ENCODE assay signal across 22 mouse cellular contexts in the genomic region with DNA sequence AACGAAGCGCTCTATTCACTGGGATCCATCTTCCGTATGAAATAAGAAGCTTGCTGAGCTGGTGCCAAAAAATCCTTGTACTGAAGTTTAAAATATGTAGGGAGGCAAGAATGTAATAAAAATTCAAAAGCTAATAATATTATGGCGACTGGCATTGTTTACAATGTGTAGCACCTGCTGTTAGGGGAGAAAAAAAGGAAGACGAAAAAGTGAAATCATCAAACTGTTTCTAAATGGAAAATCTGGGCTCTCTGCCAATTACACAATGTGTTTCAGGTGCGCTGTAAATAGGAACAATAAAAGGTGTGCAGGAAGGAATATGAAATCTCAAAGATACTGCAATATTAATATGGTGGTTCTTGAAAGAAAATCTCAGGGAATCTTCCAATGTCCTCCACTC.
DNase-seq lines count a peak whose midpoint lies in the region; ATAC-seq and TF ChIP-seq lines count a peak whose summit lies in the region.
"Had no signal": no experiment of that assay in that cellular context is flagged by ENCODE, and none has a peak within 500 bp of the region (broad histone marks: within the 10 kb centered on the region; RNA-seq: fewer than 3 reads in every experiment).

No protein-coding gene starts in this region.

- intact Hi-C loops in left cerebral cortex, postnatal 14 days (cut with DNase I) = no loop called here

- no peak overlapping the region for H3K9ac ChIP-seq in forebrain, postnatal 0 days
- no peak overlapping the region for H3K9ac ChIP-seq in forebrain, embryonic 13.5 days
- no peak overlapping the region for H3K9ac ChIP-seq in midbrain, embryonic 13.5 days (replicated peaks)
- no peak overlapping the region for H3K9ac ChIP-seq in limb, embryonic 14.5 days (ENCODE audit: low read depth, low read length, severe bottlenecking)
- H3K9ac ChIP-seq in neural tube, embryonic 14.5 days (replicated peaks; ENCODE audit: low read depth, low read length) = no peak overlapping the region
- H3K9ac ChIP-seq: heart, embryonic 13.5 days; liver, embryonic 13.5 days had no signal

- 37% methylated on average over 6 of the region's 6 CpGs for WGBS in forebrain, postnatal 0 days
- WGBS in forebrain, embryonic 13.5 days = 58% methylated on average over 6 of the region's 6 CpGs
- 70% methylated on average over 6 of the region's 6 CpGs for WGBS in midbrain, embryonic 13.5 days
- WGBS in midbrain, embryonic 10.5 days = 93% methylated on average over 6 of the region's 6 CpGs
- WGBS in limb, embryonic 14.5 days = 22% methylated on average over 6 of the region's 6 CpGs
- WGBS in neural tube, embryonic 14.5 days = 54% methylated on average over 6 of the region's 6 CpGs

- H3K36me3 ChIP-seq in forebrain, postnatal 0 days (ENCODE audit: insufficient read depth) = no peaks in the 10 kb centered on the region
- H3K36me3 ChIP-seq in forebrain, embryonic 13.5 days (ENCODE audit: poor library complexity, severe bottlenecking) = no peaks in the 10 kb centered on the region
- no peaks in the 10 kb centered on the region for H3K36me3 ChIP-seq in midbrain, embryonic 13.5 days
- H3K36me3 ChIP-seq in midbrain, embryonic 10.5 days = no peaks in the 10 kb centered on the region
- H3K36me3 ChIP-seq in limb, embryonic 14.5 days (ENCODE audit: control insufficient read depth, insufficient read depth, low read length) = no peaks in the 10 kb centered on the region
- H3K36me3 ChIP-seq in neural tube, embryonic 14.5 days (ENCODE audit: control insufficient read depth, insufficient read depth, low read length) = no peaks in the 10 kb centered on the region
- H3K36me3 ChIP-seq: heart, embryonic 13.5 days; liver, embryonic 13.5 days had no signal

- H3K4me1 ChIP-seq in forebrain, postnatal 0 days (ENCODE audit: insufficient read depth) = peaks cover 14% of the 10 kb centered on the region; the same call in 1 of the 2 replicates
- H3K4me1 ChIP-seq in forebrain, embryonic 13.5 days = peaks cover 33% of the 10 kb centered on the region
- peaks cover 40% of the 10 kb centered on the region for H3K4me1 ChIP-seq in midbrain, embryonic 13.5 days (replicated peaks)
- H3K4me1 ChIP-seq in midbrain, embryonic 10.5 days = peaks cover 17% of the 10 kb centered on the region
- peaks cover 17% of the 10 kb centered on the region for H3K4me1 ChIP-seq in limb, embryonic 14.5 days (ENCODE audit: control insufficient read depth, insufficient read depth, low read length)
- H3K4me1 ChIP-seq in neural tube, embryonic 14.5 days (ENCODE audit: control insufficient read depth, insufficient read depth, low read length) = peaks cover 12% of the 10 kb centered on the region; the same call in 1 of the 2 replicates
- H3K4me1 ChIP-seq: heart, embryonic 13.5 days; liver, embryonic 13.5 days had no signal

- no peaks in the 10 kb centered on the region for H3K9me3 ChIP-seq in forebrain, postnatal 0 days (ENCODE audit: low read length)
- no peaks in the 10 kb centered on the region for H3K9me3 ChIP-seq in forebrain, embryonic 13.5 days (replicated peaks)
- H3K9me3 ChIP-seq in midbrain, embryonic 13.5 days = no peaks in the 10 kb centered on the region
- H3K9me3 ChIP-seq in midbrain, embryonic 10.5 days (replicated peaks) = no peaks in the 10 kb centered on the region
- no peaks in the 10 kb centered on the region for H3K9me3 ChIP-seq in limb, embryonic 14.5 days (ENCODE audit: control insufficient read depth, low read length)
- no peaks in the 10 kb centered on the region for H3K9me3 ChIP-seq in neural tube, embryonic 14.5 days (ENCODE audit: control insufficient read depth, low read length)
- H3K9me3 ChIP-seq: heart, embryonic 13.5 days; liver, embryonic 13.5 days had no signal

- no peak overlapping the region for H3K4me3 ChIP-seq in forebrain, postnatal 0 days (ENCODE audit: low read depth, low read length)
- H3K4me3 ChIP-seq in forebrain, embryonic 13.5 days = no peak overlapping the region
- no peak overlapping the region for H3K4me3 ChIP-seq in midbrain, embryonic 13.5 days (replicated peaks)
- no peak overlapping the region for H3K4me3 ChIP-seq in midbrain, embryonic 10.5 days
- H3K4me3 ChIP-seq in limb, embryonic 14.5 days (replicated peaks; ENCODE audit: low read length) = no peak overlapping the region
- no peak overlapping the region for H3K4me3 ChIP-seq in neural tube, embryonic 14.5 days (ENCODE audit: low read depth, low read length)
- H3K4me3 ChIP-seq: heart, adult 2 months; heart, embryonic 13.5 days; liver, embryonic 13.5 days had no signal

- TF ChIP-seq POLR2A in limb, embryonic 14.5 days (IDR thresholded peaks at IDR 0.05; ENCODE audit: borderline replicate concordance, extremely low read depth, insufficient read depth, insufficient read length) = no peak

- H3K4me2 ChIP-seq in forebrain, postnatal 0 days (ENCODE audit: low read depth) = no peak overlapping the region
- no peak overlapping the region for H3K4me2 ChIP-seq in forebrain, embryonic 13.5 days
- no peak overlapping the region for H3K4me2 ChIP-seq in midbrain, embryonic 13.5 days (replicated peaks)
- peak overlapping the region; percentile 23; the same call in 1 of the 2 replicates for H3K4me2 ChIP-seq in limb, embryonic 14.5 days (replicated peaks; ENCODE audit: low read depth, low read length, severe bottlenecking)
- H3K4me2 ChIP-seq in neural tube, embryonic 14.5 days (ENCODE audit: low read depth, low read length) = no peak overlapping the region
- H3K4me2 ChIP-seq: heart, embryonic 13.5 days; liver, embryonic 13.5 days had no signal

- DNase-seq in forebrain, postnatal 0 days = peak; percentile 56
- no peak for DNase-seq in midbrain, embryonic 10.5 days (ENCODE audit: low spot score)
- peak; percentile 42 for DNase-seq in limb, embryonic 14.5 days (ENCODE audit: low spot score)
- DNase-seq in left cerebral cortex, postnatal 14 days (ENCODE audit: low spot score in 2 of 2) = no peak
- DNase-seq: adrenal gland, adult 8-10 months; gastrocnemius, postnatal 36 days; heart, adult 2 months; heart, postnatal 14 days; kidney, adult 18-20 months; kidney, postnatal 4 days; layer of hippocampus, adult 9-11 months; liver, embryonic 13.5 days; lung, adult 2 months; lung, postnatal 14 days; right cerebral cortex, postnatal 25 days; spleen, adult 18-20 months had no signal

- TF ChIP-seq CTCF in forebrain, postnatal 0 days (IDR thresholded peaks at IDR 0.05; ENCODE audit: low read depth) = no peak

- peak overlapping the region; percentile 72 for H3K27ac ChIP-seq in forebrain, postnatal 0 days (ENCODE audit: low read depth, low read length)
- H3K27ac ChIP-seq in forebrain, embryonic 13.5 days = no peak overlapping the region
- 0 out of 2 replicates have a peak overlapping the region, but pooled peaks have one; percentile 72 for H3K27ac ChIP-seq in midbrain, embryonic 13.5 days
- no peak overlapping the region for H3K27ac ChIP-seq in midbrain, embryonic 10.5 days (replicated peaks)
- no peak overlapping the region for H3K27ac ChIP-seq in limb, embryonic 14.5 days (replicated peaks; ENCODE audit: low read depth, low read length)
- H3K27ac ChIP-seq in neural tube, embryonic 14.5 days (ENCODE audit: low read depth, low read length) = peak overlapping the region; percentile 65; the same call in 1 of the 2 replicates
- H3K27ac ChIP-seq: heart, adult 2 months; heart, embryonic 13.5 days; liver, embryonic 13.5 days had no signal

- peak; percentile 44; the same call in 1 of the 2 replicates for ATAC-seq in forebrain, postnatal 0 days
- no peak; the same call in 1 of the 2 replicates for ATAC-seq in forebrain, embryonic 13.5 days
- ATAC-seq in midbrain, embryonic 13.5 days = no peak
- ATAC-seq in limb, embryonic 14.5 days (ENCODE audit: low FRiP score, low read depth) = 0 out of 2 replicates have a peak, but pooled peaks have one; percentile 37
- ATAC-seq in neural tube, embryonic 14.5 days (ENCODE audit: low read depth) = peak; percentile 28; the same call in 1 of the 2 replicates
- ATAC-seq: activated CD4-positive, CD25-positive, alpha-beta regulatory T cell, adult 4 months; inflammation-experienced regulatory T-cells, adult 6 months had no signal

- H3K27me3 ChIP-seq in forebrain, postnatal 0 days (ENCODE audit: insufficient read depth, low read length) = no peaks in the 10 kb centered on the region
- H3K27me3 ChIP-seq in forebrain, embryonic 13.5 days = no peaks in the 10 kb centered on the region
- H3K27me3 ChIP-seq in midbrain, embryonic 13.5 days = no peaks in the 10 kb centered on the region
- H3K27me3 ChIP-seq in midbrain, embryonic 10.5 days (ENCODE audit: low read depth, poor library complexity, severe bottlenecking) = no peaks in the 10 kb centered on the region
- H3K27me3 ChIP-seq in limb, embryonic 14.5 days (ENCODE audit: control insufficient read depth, insufficient read depth, low read length) = no peaks in the 10 kb centered on the region
- no peaks in the 10 kb centered on the region for H3K27me3 ChIP-seq in neural tube, embryonic 14.5 days (ENCODE audit: control insufficient read depth, insufficient read depth, low read length)
- H3K27me3 ChIP-seq: heart, embryonic 13.5 days; liver, embryonic 13.5 days had no signal

Comparison
In these comparisons a context has a peak if more than half of its experiments do, and no peak if none do; other contexts are left out.
1. ATAC-seq: peak in forebrain, postnatal 0 days (single experiment), limb, embryonic 14.5 days (single experiment) and neural tube, embryonic 14.5 days (single experiment); none in forebrain, embryonic 13.5 days (single experiment) and midbrain, embryonic 13.5 days (single experiment).
2. H3K27ac ChIP-seq: peak in forebrain, postnatal 0 days (single experiment), midbrain, embryonic 13.5 days (single experiment) and neural tube, embryonic 14.5 days (single experiment); none in forebrain, embryonic 13.5 days (single experiment), midbrain, embryonic 10.5 days (single experiment) and limb, embryonic 14.5 days (single experiment).
3. DNase-seq: peak in forebrain, postnatal 0 days (single experiment) and limb, embryonic 14.5 days (single experiment); none in midbrain, embryonic 10.5 days (single experiment) and left cerebral cortex, postnatal 14 days (0 of 2).